20 mouse cellular contexts compared by ENCODE assay signal in the genomic region with DNA sequence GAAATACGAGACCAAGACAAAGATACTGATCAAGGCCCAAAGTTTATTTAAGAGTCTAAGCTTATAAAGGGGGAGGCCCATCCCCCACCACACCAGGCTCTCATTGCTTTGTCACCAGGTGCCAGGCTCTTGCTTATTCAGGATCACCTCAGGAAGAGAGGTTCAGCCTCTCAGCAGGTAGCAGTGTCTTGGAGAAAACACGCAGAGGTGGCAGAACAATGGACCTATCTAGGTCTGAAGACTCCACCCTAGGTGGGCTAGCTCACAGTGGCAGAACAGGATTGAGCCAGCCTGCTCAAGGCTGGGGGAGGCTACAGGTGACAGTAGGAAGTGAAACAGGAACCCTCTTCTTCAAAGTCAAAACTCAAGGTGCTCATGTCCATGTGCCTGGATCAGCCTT.
A peak's percentile ranks its signal among the peaks of the same experiment; 100 is the strongest.
DNase-seq lines count a peak whose midpoint lies in the region; TF ChIP-seq lines count a peak whose summit lies in the region.
"Had no signal": no experiment of that assay in that cellular context is flagged by ENCODE, and none has a peak within 500 bp of the region (broad histone marks: within the 10 kb centered on the region; RNA-seq: fewer than 3 reads in every experiment).

No protein-coding gene starts in this region.

- no peak overlapping the region for H3K4me3 ChIP-seq in left cerebral cortex, adult 2 months
- H3K4me3 ChIP-seq: embryonic facial prominence, embryonic 10.5 days; embryonic facial prominence, embryonic 12.5 days; forebrain, embryonic 13.5 days; forebrain, embryonic 15.5 days had no signal

- DNase-seq in ES-CJ7 (ENCODE audit: low read depth, low spot score) = peak; percentile 81
- peak; percentile 83 for DNase-seq in R1 (ENCODE audit: low read depth, low spot score)
- peak; percentile 76 for DNase-seq in ZHBTc4 (ENCODE audit: low read depth, low spot score)
- DNase-seq in left cerebral cortex, adult 2 months (ENCODE audit: extremely low spot score in 1 of 2, low spot score in 2 of 2) = no peak
- DNase-seq in spleen, adult 18-20 months = no peak
- no peak for DNase-seq in adrenal gland, postnatal 4 days (ENCODE audit: low spot score in 2 of 2)
- DNase-seq: adrenal gland, adult 2 months; adrenal gland, postnatal 10 days; adrenal gland, postnatal 25 days; B cell, adult 2 months; cerebellum, adult 11-12 months; cerebellum, adult 2 months; cerebellum, adult 9-10 months; cerebellum, postnatal 10 days; cerebellum, postnatal 25 days; forebrain, postnatal 0 days had no signal

- H3K27ac ChIP-seq in left cerebral cortex, adult 2 months = no peak overlapping the region
- H3K27ac ChIP-seq: embryonic facial prominence, embryonic 10.5 days; embryonic facial prominence, embryonic 12.5 days; forebrain, embryonic 13.5 days; forebrain, embryonic 15.5 days had no signal

- intact Hi-C loops in left cerebral cortex, adult 2 months (cut with DNase I) = no loop called here

- no peak for TF ChIP-seq CTCF in left cerebral cortex, adult 2 months (IDR thresholded peaks at IDR 0.05)

Comparison
In these comparisons a context has a peak if more than half of its experiments do, and no peak if none do; other contexts are left out.
1. DNase-seq: peak in ES-CJ7 (single experiment), R1 (single experiment) and ZHBTc4 (single experiment); none in left cerebral cortex, adult 2 months (0 of 2), spleen, adult 18-20 months (0 of 2) and adrenal gland, postnatal 4 days (0 of 2).